ENCODE assay signal across 8 mouse cellular contexts in genomic region chr9:77953053-77953452, GRCm38 (mm10). TPM values are rescaled to one million over a fixed set of nuclear protein-coding genes. Genes with fewer than 3 reads are reported as not detected.
DNase-seq lines count a peak whose midpoint lies in the region.

No protein-coding gene starts in this region.

- DNase-seq in layer of hippocampus, postnatal 10 days (ENCODE audit: low spot score in 2 of 2): peak; percentile 36 to 53
- no peak for DNase-seq in layer of hippocampus, adult 9-11 months
- peak; percentile 80 for DNase-seq in Muller cell, postnatal 12 days (ENCODE audit: inconsistent ontology term)
- DNase-seq in adrenal gland, postnatal 14 days: peak; percentile 89
- DNase-seq in cerebellum, postnatal 36 days: peak; percentile 39 to 48
- no peak for DNase-seq in embryo, embryonic 11 days
- DNase-seq in natural killer cell, adult 2 months (ENCODE audit: low spot score in 2 of 2): no peak
- no peak for DNase-seq in kidney, postnatal 4 days

RNA-seq across cellular contexts. Expression of gene Elovl5, which starts 35.9 kb away (rescaled TPM):
- 10 to 100 TPM; 85.5 to 89.5 TPM for total RNA-seq in layer of hippocampus, postnatal 10 days (2021)
- total RNA-seq in adrenal gland, postnatal 14 days (2021): 285 and 347 TPM in 2 replicates

Comparison
In these comparisons a context has a peak if more than half of its experiments do, and no peak if none do; other contexts are left out.
1. DNase-seq: peak in layer of hippocampus, postnatal 10 days (2 of 2), Muller cell, postnatal 12 days (single experiment), adrenal gland, postnatal 14 days (single experiment) and cerebellum, postnatal 36 days (2 of 2); none in layer of hippocampus, adult 9-11 months (single experiment), embryo, embryonic 11 days (single experiment), natural killer cell, adult 2 months (0 of 2) and kidney, postnatal 4 days (0 of 2).